Mouse (Mus musculus): ENCODE results near the gene Sf3b4. TPM values are rescaled to one million over a fixed set of nuclear protein-coding genes. Genes with fewer than 3 reads are reported as not detected.

The Sf3b4 gene
- polyA plus RNA-seq (2015; fragmentation: Nextera tagmentation; extraction: Ambion mirVana), result 128 and 138 TPM in 2 replicates

GRCm38 (mm10) chr3:96172197-96173178 lies at the start of gene Sf3b4:
Sf3b4 (plus strand) TSS chr3:96172332.
- TF ChIP-seq CTCF (IDR thresholded peaks at IDR 0.05; ENCODE audit: low read depth), result no peak
- H3K4me3 ChIP-seq (replicated peaks; ENCODE audit: low read depth, low read length), result peak within 1 kb of the TSS; percentile 98
- peak; percentile 92 for ATAC-seq (replicated peaks; ENCODE audit: low FRiP score, low read depth)
- H3K4me1 ChIP-seq (replicated peaks; ENCODE audit: insufficient read depth, low read length), result peaks cover 20% of the 10 kb centered on the region
- DNase-seq (ENCODE audit: low spot score), result peak; percentile 97
- peak within 1 kb of the TSS; percentile 81 for H3K9ac ChIP-seq (ENCODE audit: low read depth, low read length)
- H3K36me3 ChIP-seq (ENCODE audit: insufficient read depth, low read length), result peaks cover 26% of the 10 kb centered on the region
- H3K9me3 ChIP-seq (replicated peaks; ENCODE audit: low read length), result no peaks in the 10 kb centered on the region
- peak within 1 kb of the TSS; percentile 99 for H3K27ac ChIP-seq
- H3K27me3 ChIP-seq (ENCODE audit: insufficient read depth, low read length), result no peaks in the 10 kb centered on the region
- peak within 1 kb of the TSS; percentile 93 for H3K4me2 ChIP-seq (ENCODE audit: low read length)
- WGBS, result 1% methylated on average over 58 of the region's 58 CpGs

- Histone ChIP-seq H3K9ac (ENCODE audit: low read depth, low read length) (no peak overlapping the region), H3K27me3 (ENCODE audit: insufficient read depth, low read length) (no peaks in the 10 kb centered on the region), H3K4me1 (replicated peaks; ENCODE audit: insufficient read depth, low read length) (no peaks in the 10 kb centered on the region), H3K4me3 (replicated peaks; ENCODE audit: low read depth, low read length) (no peak overlapping the region), H3K36me3 (ENCODE audit: insufficient read depth, low read length) (no peaks in the 10 kb centered on the region), H3K9me3 (replicated peaks; ENCODE audit: low read length) (no peaks in the 10 kb centered on the region), H3K27ac (no peak overlapping the region), H3K4me2 (ENCODE audit: low read length) (no peak overlapping the region)
- TF ChIP-seq CTCF (IDR thresholded peaks at IDR 0.05; ENCODE audit: low read depth), result no peak
- ATAC-seq (replicated peaks; ENCODE audit: low FRiP score, low read depth), result no peak
- no peak for DNase-seq (ENCODE audit: low spot score)
- 83% methylated on average over 5 of the region's 5 CpGs for WGBS
Observed at GRCm38 (mm10) chr3:96124235-96124634, 47.9 kb upstream of the Sf3b4 start.

- no peak overlapping the region for H3K4me2 ChIP-seq (ENCODE audit: low read length)
- no peaks in the 10 kb centered on the region for H3K9me3 ChIP-seq (replicated peaks; ENCODE audit: low read length)
- peak; percentile 85 for DNase-seq (ENCODE audit: low spot score)
- no peak overlapping the region for H3K4me3 ChIP-seq (replicated peaks; ENCODE audit: low read depth, low read length)
- no peak overlapping the region for H3K27ac ChIP-seq
- H3K9ac ChIP-seq (ENCODE audit: low read depth, low read length), result no peak overlapping the region
- H3K27me3 ChIP-seq (ENCODE audit: insufficient read depth, low read length), result no peaks in the 10 kb centered on the region
- H3K4me1 ChIP-seq (replicated peaks; ENCODE audit: insufficient read depth, low read length), result no peaks in the 10 kb centered on the region
- ATAC-seq (replicated peaks; ENCODE audit: low FRiP score, low read depth), result peak; percentile 43; the same call in 1 of the 2 replicates
- no peak for TF ChIP-seq CTCF (IDR thresholded peaks at IDR 0.05; ENCODE audit: low read depth)
- H3K36me3 ChIP-seq (ENCODE audit: insufficient read depth, low read length), result no peaks in the 10 kb centered on the region
Observed at GRCm38 (mm10) chr3:96128128-96128527, 44.0 kb upstream of the Sf3b4 start.

- H3K36me3 ChIP-seq (ENCODE audit: insufficient read depth, low read length), result no peaks in the 10 kb centered on the region
- H3K9me3 ChIP-seq (replicated peaks; ENCODE audit: low read length), result no peaks in the 10 kb centered on the region
- WGBS, result 91% methylated on average over 3 of the region's 3 CpGs
- H3K27me3 ChIP-seq (ENCODE audit: insufficient read depth, low read length), result no peaks in the 10 kb centered on the region
- H3K4me1 ChIP-seq (replicated peaks; ENCODE audit: insufficient read depth, low read length), result no peaks in the 10 kb centered on the region
- no peak overlapping the region for H3K27ac ChIP-seq
- no peak overlapping the region for H3K4me3 ChIP-seq (replicated peaks; ENCODE audit: low read depth, low read length)
- DNase-seq (ENCODE audit: low spot score) (no peak), ATAC-seq (replicated peaks; ENCODE audit: low FRiP score, low read depth) (no peak)
- H3K9ac ChIP-seq (ENCODE audit: low read depth, low read length), result no peak overlapping the region
- H3K4me2 ChIP-seq (ENCODE audit: low read length), result no peak overlapping the region
- TF ChIP-seq CTCF (IDR thresholded peaks at IDR 0.05; ENCODE audit: low read depth), result no peak
Observed at GRCm38 (mm10) chr3:96132478-96132877, 39.7 kb upstream of the Sf3b4 start.

GRCm38 (mm10) chr3:96133327-96133905 lies 38.7 kb upstream of the Sf3b4 start:
- Histone ChIP-seq H3K4me3 (replicated peaks; ENCODE audit: low read depth, low read length) (no peak overlapping the region), H3K4me2 (ENCODE audit: low read length) (no peak overlapping the region), H3K27me3 (ENCODE audit: insufficient read depth, low read length) (no peaks in the 10 kb centered on the region), H3K9me3 (replicated peaks; ENCODE audit: low read length) (no peaks in the 10 kb centered on the region), H3K27ac (no peak overlapping the region), H3K4me1 (replicated peaks; ENCODE audit: insufficient read depth, low read length) (no peaks in the 10 kb centered on the region), H3K9ac (ENCODE audit: low read depth, low read length) (no peak overlapping the region), H3K36me3 (ENCODE audit: insufficient read depth, low read length) (no peaks in the 10 kb centered on the region)
- no peak for ATAC-seq (replicated peaks; ENCODE audit: low FRiP score, low read depth)
- peak; percentile 14 for DNase-seq (ENCODE audit: low spot score)
- no peak for TF ChIP-seq CTCF (IDR thresholded peaks at IDR 0.05; ENCODE audit: low read depth)
- WGBS, result 57% methylated on average over 11 of the region's 11 CpGs

GRCm38 (mm10) chr3:96135011-96135410 lies 37.1 kb upstream of the Sf3b4 start:
- H3K27me3 ChIP-seq (ENCODE audit: insufficient read depth, low read length), result no peaks in the 10 kb centered on the region
- H3K36me3 ChIP-seq (ENCODE audit: insufficient read depth, low read length), result no peaks in the 10 kb centered on the region
- no peak overlapping the region for H3K9ac ChIP-seq (ENCODE audit: low read depth, low read length)
- no peak for DNase-seq (ENCODE audit: low spot score)
- no peak overlapping the region for H3K4me2 ChIP-seq (ENCODE audit: low read length)
- no peaks in the 10 kb centered on the region for H3K9me3 ChIP-seq (replicated peaks; ENCODE audit: low read length)
- no peak overlapping the region for H3K27ac ChIP-seq
- TF ChIP-seq CTCF (IDR thresholded peaks at IDR 0.05; ENCODE audit: low read depth), result no peak
- no peak for ATAC-seq (replicated peaks; ENCODE audit: low FRiP score, low read depth)
- WGBS, result 48% methylated on average over 3 of the region's 3 CpGs
- H3K4me1 ChIP-seq (replicated peaks; ENCODE audit: insufficient read depth, low read length), result no peaks in the 10 kb centered on the region
- no peak overlapping the region for H3K4me3 ChIP-seq (replicated peaks; ENCODE audit: low read depth, low read length)
